Mouse (Mus musculus): ENCODE measurements around the gene Ssty2. TPM values are rescaled to one million over a fixed set of nuclear protein-coding genes. Genes with fewer than 3 reads are reported as not detected.
"Not testable (repeated sequence)": the region's sequence is repeated elsewhere in the genome, so short reads cannot be mapped to it uniquely, and the experiment has no call there.

The Ssty2 gene
- polyA plus RNA-seq (2015; fragmentation: Nextera tagmentation; extraction: Ambion mirVana), result not detected in 2 replicates

GRCm38 (mm10) chrY:67047972-67048371 lies at the start of gene Ssty2:
Ssty2 (minus strand) TSS chrY:67048072.
- ATAC-seq; H3K4me1 ChIP-seq; H3K27me3 ChIP-seq; H3K4me2 ChIP-seq; H3K27ac ChIP-seq; H3K4me3 ChIP-seq; H3K9ac ChIP-seq; H3K36me3 ChIP-seq (ENCODE audit: poor library complexity, severe bottlenecking); H3K9me3 ChIP-seq (replicated peaks): not testable (repeated sequence)
- WGBS, result no CpG with 5 or more reads among the region's 4 CpGs

Data from forebrain, embryonic 13.5 days (tissue).